Mouse (Mus musculus) forebrain, embryonic 13.5 days (tissue): ENCODE results near the gene AI467606. TPM values are rescaled to one million over a fixed set of nuclear protein-coding genes. Genes with fewer than 3 reads are reported as not detected.

Experiments used
- ATAC-seq: fragments of 200-750 bp; cut with Nextera tagmentation; 2 replicates; pipeline ENCODE4 v1.8.0; 2017
- H3K27ac ChIP-seq: fragments of 300-500 bp; sonication (generic); 2 replicates; pipeline ENCODE4 v1.5.1; 2015; ENCODE audit warnings: inconsistent platforms, mild to moderate bottlenecking, moderate library complexity
- H3K27me3 ChIP-seq: fragments of 300-500 bp; sonication (generic); 2 replicates; pipeline ENCODE4 v1.6.1; 2015; ENCODE audit warnings: mild to moderate bottlenecking, inconsistent platforms
- H3K36me3 ChIP-seq: fragments of 300-500 bp; sonication (generic); 2 replicates; pipeline ENCODE4 v1.6.1; 2015; ENCODE audit warnings: mild to moderate bottlenecking, inconsistent platforms; ENCODE audit not compliant: poor library complexity, severe bottlenecking
- H3K4me1 ChIP-seq: fragments of 300-500 bp; sonication (generic); 2 replicates; pipeline ENCODE4 v1.6.1; 2015; ENCODE audit warnings: inconsistent platforms
- H3K4me2 ChIP-seq: fragments of 300-500 bp; sonication (generic); 2 replicates; pipeline ENCODE4 v1.6.1; 2015; ENCODE audit warnings: inconsistent platforms, mild to moderate bottlenecking, moderate library complexity
- H3K4me3 ChIP-seq: fragments of 300-500 bp; sonication (generic); 2 replicates; pipeline ENCODE4 v1.5.1; 2015; ENCODE audit warnings: mild to moderate bottlenecking, inconsistent platforms
- H3K9ac ChIP-seq: fragments of 300-500 bp; sonication (generic); 2 replicates; pipeline ENCODE4 v1.6.1; 2015; ENCODE audit warnings: mild to moderate bottlenecking, inconsistent platforms
- H3K9me3 ChIP-seq: fragments of 300-500 bp; sonication (generic); replicated peaks from 2 replicates; pipeline ENCODE4 v1.6.1; 2016; ENCODE audit warnings: inconsistent platforms
- WGBS: fragments of 180-500 bp; shearing (Covaris S2); methylation state at CpG from one replicate; pipeline ENCODE4 v1.1.7; 2015; 5-methylcytosine and 5-hydroxymethylcytosine counted together
- polyA plus RNA-seq: library from polyadenylated mRNA; unstranded; fragments of >200 nt; fragmentation: Nextera tagmentation; extraction: Ambion mirVana; gene quantifications from 2 replicates; pipeline ENCODE4 v1.2.1, GENCODE M21; 2015

The AI467606 gene
- polyA plus RNA-seq, 1 experiment from 2014 or later = 1.0 TPM

- no peak overlapping the region for H3K27ac ChIP-seq
- no peaks in the 10 kb centered on the region for H3K36me3 ChIP-seq
- no peak overlapping the region for H3K4me2 ChIP-seq
- no peak overlapping the region for H3K9ac ChIP-seq
- H3K4me1 ChIP-seq = peaks cover 6% of the 10 kb centered on the region; the same call in 1 of the 2 replicates
- no peak for ATAC-seq
- H3K27me3 ChIP-seq = no peaks in the 10 kb centered on the region
- no peaks in the 10 kb centered on the region for H3K9me3 ChIP-seq
- WGBS = 87% methylated on average over 4 of the region's 4 CpGs
- H3K4me3 ChIP-seq = no peak overlapping the region
These were observed 8.4 kb downstream of the AI467606 start for GRCm38 (mm10) chr7:127099528-127099927.

GRCm38 (mm10) chr7:127101451-127102016 is 10.4 kb downstream of the AI467606 start:
- no peaks in the 10 kb centered on the region for H3K36me3 ChIP-seq
- H3K9me3 ChIP-seq = no peaks in the 10 kb centered on the region
- H3K4me2 ChIP-seq = no peak overlapping the region
- no peak for ATAC-seq
- WGBS = 35% methylated on average over 2 of the region's 2 CpGs
- no peak overlapping the region for H3K27ac ChIP-seq
- peaks cover 12% of the 10 kb centered on the region; the same call in 1 of the 2 replicates for H3K4me1 ChIP-seq
- H3K4me3 ChIP-seq = no peak overlapping the region
- H3K9ac ChIP-seq = no peak overlapping the region
- H3K27me3 ChIP-seq = no peaks in the 10 kb centered on the region

- H3K9ac ChIP-seq = no peak overlapping the region
- no peak for ATAC-seq
- no peaks in the 10 kb centered on the region for H3K36me3 ChIP-seq
- H3K27ac ChIP-seq = no peak overlapping the region
- H3K9me3 ChIP-seq = no peaks in the 10 kb centered on the region
- peaks cover 12% of the 10 kb centered on the region; the same call in 1 of the 2 replicates for H3K4me1 ChIP-seq
- H3K4me2 ChIP-seq = no peak overlapping the region
- no peak overlapping the region for H3K4me3 ChIP-seq
- WGBS = 78% methylated on average over 6 of the region's 6 CpGs
- no peaks in the 10 kb centered on the region for H3K27me3 ChIP-seq
These were observed 11.0 kb downstream of the AI467606 start for GRCm38 (mm10) chr7:127102148-127102547.

GRCm38 (mm10) chr7:127103960-127104359 is 12.8 kb downstream of the AI467606 start:
- no peaks in the 10 kb centered on the region for H3K9me3 ChIP-seq
- no peak overlapping the region for H3K4me3 ChIP-seq
- H3K36me3 ChIP-seq = no peaks in the 10 kb centered on the region
- no peaks in the 10 kb centered on the region for H3K27me3 ChIP-seq
- peak overlapping the region; percentile 3; the same call in 1 of the 2 replicates for H3K27ac ChIP-seq
- 66% methylated on average over 6 of the region's 6 CpGs for WGBS
- peak overlapping the region; percentile 52 for H3K4me2 ChIP-seq
- peaks cover 12% of the 10 kb centered on the region; the same call in 1 of the 2 replicates for H3K4me1 ChIP-seq
- ATAC-seq = no peak
- no peak overlapping the region for H3K9ac ChIP-seq

GRCm38 (mm10) chr7:127104560-127105332 is 13.6 kb downstream of the AI467606 start:
- Histone ChIP-seq H3K4me2 (peak overlapping the region; percentile 52), H3K27ac (peak overlapping the region; percentile 41), H3K4me3 (peak overlapping the region; percentile 33), H3K36me3 (no peaks in the 10 kb centered on the region), H3K4me1 (peaks cover 12% of the 10 kb centered on the region; the same call in 1 of the 2 replicates), H3K9ac (peak overlapping the region; percentile 56), H3K9me3 (no peaks in the 10 kb centered on the region), H3K27me3 (no peaks in the 10 kb centered on the region)
- WGBS = 16% methylated on average over 17 of the region's 17 CpGs
- ATAC-seq = peak; percentile 88

GRCm38 (mm10) chr7:127105551-127105950 is 14.4 kb downstream of the AI467606 start:
- no peak overlapping the region for H3K27ac ChIP-seq
- no peaks in the 10 kb centered on the region for H3K9me3 ChIP-seq
- no peaks in the 10 kb centered on the region for H3K36me3 ChIP-seq
- 67% methylated on average over 7 of the region's 7 CpGs for WGBS
- H3K4me2 ChIP-seq = no peak overlapping the region
- no peak overlapping the region for H3K9ac ChIP-seq
- H3K4me3 ChIP-seq = no peak overlapping the region
- ATAC-seq = no peak
- peaks cover 12% of the 10 kb centered on the region; the same call in 1 of the 2 replicates for H3K4me1 ChIP-seq
- no peaks in the 10 kb centered on the region for H3K27me3 ChIP-seq

- Histone ChIP-seq H3K4me1 (0 out of 2 replicates have a peak, but pooled peaks cover 4% of the 10 kb centered on the region), H3K9ac (0 out of 2 replicates have a peak overlapping the region, but pooled peaks have one; percentile 9), H3K4me3 (no peak overlapping the region), H3K27me3 (no peaks in the 10 kb centered on the region), H3K36me3 (no peaks in the 10 kb centered on the region), H3K9me3 (no peaks in the 10 kb centered on the region), H3K4me2 (no peak overlapping the region), H3K27ac (no peak overlapping the region)
- ATAC-seq = peak; percentile 74
- 48% methylated on average over 18 of the region's 18 CpGs for WGBS
These were observed 19.3 kb downstream of the AI467606 start for GRCm38 (mm10) chr7:127110239-127111007.

GRCm38 (mm10) chr7:127111461-127111860 is 20.3 kb downstream of the AI467606 start:
- H3K27ac ChIP-seq = no peak overlapping the region
- no peak overlapping the region for H3K4me2 ChIP-seq
- H3K4me3 ChIP-seq = no peak overlapping the region
- no peak for ATAC-seq
- peaks cover 4% of the 10 kb centered on the region; the same call in 1 of the 2 replicates for H3K4me1 ChIP-seq
- no peaks in the 10 kb centered on the region for H3K9me3 ChIP-seq
- no peaks in the 10 kb centered on the region for H3K36me3 ChIP-seq
- no peak overlapping the region for H3K9ac ChIP-seq
- no peaks in the 10 kb centered on the region for H3K27me3 ChIP-seq
- 45% methylated on average over 6 of the region's 6 CpGs for WGBS

- 79% methylated on average over 12 of the region's 12 CpGs for WGBS
- H3K9ac ChIP-seq = no peak overlapping the region
These were observed 21.2 kb downstream of the AI467606 start for GRCm38 (mm10) chr7:127112251-127112841.

GRCm38 (mm10) chr7:127112921-127113597 is 21.9 kb downstream of the AI467606 start:
- H3K27me3 ChIP-seq = no peaks in the 10 kb centered on the region
- H3K36me3 ChIP-seq = no peaks in the 10 kb centered on the region
- H3K4me1 ChIP-seq = peaks cover 4% of the 10 kb centered on the region; the same call in 1 of the 2 replicates
- no peak overlapping the region for H3K9ac ChIP-seq
- H3K27ac ChIP-seq = no peak overlapping the region
- no peak overlapping the region for H3K4me3 ChIP-seq
- 55% methylated on average over 9 of the region's 9 CpGs for WGBS
- no peaks in the 10 kb centered on the region for H3K9me3 ChIP-seq
- H3K4me2 ChIP-seq = no peak overlapping the region
- ATAC-seq = no peak

More at GRCm38 (mm10) chr7:127112251-127112841, 21.2 kb downstream of the AI467606 start:
- Histone ChIP-seq H3K36me3 (no peaks in the 10 kb centered on the region), H3K27ac (no peak overlapping the region), H3K4me3 (no peak overlapping the region), H3K27me3 (no peaks in the 10 kb centered on the region), H3K4me2 (no peak overlapping the region), H3K4me1 (peaks cover 4% of the 10 kb centered on the region; the same call in 1 of the 2 replicates), H3K9me3 (no peaks in the 10 kb centered on the region)
- ATAC-seq = no peak

GRCm38 (mm10) chr7:127113614-127114259 is 22.6 kb downstream of the AI467606 start:
- no peaks in the 10 kb centered on the region for H3K27me3 ChIP-seq
- H3K4me3 ChIP-seq = no peak overlapping the region
- no peak for ATAC-seq
- peaks cover 4% of the 10 kb centered on the region; the same call in 1 of the 2 replicates for H3K4me1 ChIP-seq
- no peak overlapping the region for H3K27ac ChIP-seq
- 56% methylated on average over 11 of the region's 12 CpGs for WGBS
- H3K9ac ChIP-seq = no peak overlapping the region
- H3K4me2 ChIP-seq = no peak overlapping the region
- H3K36me3 ChIP-seq = no peaks in the 10 kb centered on the region
- H3K9me3 ChIP-seq = no peaks in the 10 kb centered on the region
